Mouse (Mus musculus) ES-Bruce4 (cell line): ENCODE data around the gene Akr1b8. TPM values are rescaled to one million over a fixed set of nuclear protein-coding genes. Genes with fewer than 3 reads are reported as not detected.
"Not testable (repeated sequence)": the region's sequence is repeated elsewhere in the genome, so short reads cannot be mapped to it uniquely, and the experiment has no call there.

Source experiments
- H3K27ac ChIP-seq: 2 replicates; pipeline ENCODE4 v1.5.1; 2012; ENCODE audit warnings: low read length, inconsistent platforms; ENCODE audit not compliant: insufficient read depth
- H3K27me3 ChIP-seq: 2 replicates; pipeline ENCODE4 v1.6.1; 2012; ENCODE audit warnings: mild to moderate bottlenecking, low read length, inconsistent platforms; ENCODE audit not compliant: control insufficient read depth, poor library complexity, insufficient read depth, severe bottlenecking
- H3K36me3 ChIP-seq: 2 replicates; pipeline ENCODE4 v1.6.1; 2012; ENCODE audit warnings: inconsistent platforms, mild to moderate bottlenecking, low read length, moderate library complexity; ENCODE audit not compliant: control insufficient read depth, poor library complexity, insufficient read depth, severe bottlenecking
- H3K4me1 ChIP-seq: one replicate; pipeline ENCODE4 v1.8.1; 2011; ENCODE audit warnings: low read length; ENCODE audit not compliant: control insufficient read depth, insufficient read depth
- H3K4me3 ChIP-seq: 2 replicates; pipeline ENCODE4 v1.5.1; 2011; ENCODE audit warnings: low read depth, mild to moderate bottlenecking, low read length
- H3K9ac ChIP-seq: 2 replicates; pipeline ENCODE4 v1.6.1; 2012; ENCODE audit warnings: low read depth, mild to moderate bottlenecking, inconsistent platforms; ENCODE audit not compliant: poor library complexity, severe bottlenecking
- H3K9me3 ChIP-seq: replicated peaks from 2 replicates; pipeline ENCODE4 v1.6.1; 2012; ENCODE audit warnings: mild to moderate bottlenecking, low read length, inconsistent platforms; ENCODE audit not compliant: control insufficient read depth, poor library complexity, insufficient read depth, severe bottlenecking
- CTCF ChIP-seq: IDR thresholded peaks from one replicate; pipeline ENCODE4 v1.8.1; 2011; ENCODE audit warnings: low read depth, low read length
- EP300 ChIP-seq: IDR thresholded peaks from 2 replicates; pipeline ENCODE4 v1.6.1; 2011; ENCODE audit warnings: low read depth, low read length; ENCODE audit not compliant: insufficient read depth
- POLR2A ChIP-seq: IDR thresholded peaks from one replicate; pipeline ENCODE4 v1.8.1; 2011; ENCODE audit warnings: low read length; ENCODE audit not compliant: insufficient read depth
- polyA plus RNA-seq: library from polyadenylated mRNA; stranded (reverse); fragments of >200 nt; gene quantifications from 2 replicates; pipeline ENCODE4 v1.2.4, GENCODE M21; 2011; ENCODE audit warnings: low read depth; ENCODE audit not compliant: missing spikeins, insufficient read depth, insufficient read length

The Akr1b8 gene
- polyA plus RNA-seq, 1 experiment: 4.0 TPM

DNA sequence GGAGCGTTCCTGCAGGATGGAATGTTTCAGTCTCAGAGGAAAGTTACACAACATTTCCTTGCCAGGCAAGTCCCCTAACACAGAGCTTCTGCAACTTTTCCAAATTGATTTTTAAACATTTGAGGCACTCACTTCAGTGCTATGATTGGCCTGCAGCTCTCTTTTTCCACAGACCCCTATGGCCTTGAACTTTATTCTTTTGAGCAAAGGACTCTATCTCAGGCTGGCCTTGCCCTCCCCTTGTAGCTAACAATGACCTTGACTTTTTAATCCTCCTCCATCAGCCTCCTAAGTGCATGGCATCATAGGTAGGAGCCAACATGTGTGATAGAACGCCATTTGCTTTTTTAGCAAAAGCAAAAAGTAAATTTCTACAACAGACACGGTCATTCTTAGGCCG lies 52.8 kb downstream of the Akr1b8 start:
- H3K27me3 ChIP-seq: no peaks in the 10 kb centered on the region
- no peaks in the 10 kb centered on the region for H3K4me1 ChIP-seq
- H3K9me3 ChIP-seq: no peaks in the 10 kb centered on the region; the same call in 1 of the 2 replicates
- H3K9ac ChIP-seq: no peak overlapping the region
- TF ChIP-seq POLR2A (no peak), EP300 (no peak), CTCF (no peak)
- no peaks in the 10 kb centered on the region for H3K36me3 ChIP-seq
- H3K27ac ChIP-seq: no peak overlapping the region
- no peak overlapping the region for H3K4me3 ChIP-seq

DNA sequence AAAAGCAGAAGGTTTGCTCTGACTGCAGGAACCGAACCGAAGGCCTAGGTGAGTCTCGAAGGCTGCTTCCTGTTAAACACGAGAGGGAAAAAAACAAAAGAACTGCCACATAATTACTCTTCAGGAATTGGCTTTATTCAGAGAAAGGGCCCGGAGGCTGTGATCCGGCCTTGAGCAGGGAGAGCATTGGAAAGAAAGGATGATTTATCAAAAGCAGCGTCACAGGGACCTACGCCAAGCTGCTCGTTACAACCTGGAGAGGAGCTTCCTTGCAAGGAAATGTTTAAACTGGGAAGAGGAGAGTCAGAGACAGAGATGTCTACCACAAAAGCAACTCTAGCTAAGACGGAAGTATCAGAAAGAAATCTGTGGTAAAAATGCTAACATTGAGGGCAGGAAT lies 53.5 kb downstream of the Akr1b8 start:
- H3K36me3 ChIP-seq: no peaks in the 10 kb centered on the region
- no peak overlapping the region for H3K27ac ChIP-seq
- H3K4me3 ChIP-seq: no peak overlapping the region
- no peak for TF ChIP-seq EP300
- TF ChIP-seq CTCF: no peak
- no peak for TF ChIP-seq POLR2A
- H3K9me3 ChIP-seq: no peaks in the 10 kb centered on the region; the same call in 1 of the 2 replicates
- H3K4me1 ChIP-seq: no peaks in the 10 kb centered on the region
- H3K9ac ChIP-seq: no peak overlapping the region
- H3K27me3 ChIP-seq: no peaks in the 10 kb centered on the region

DNA sequence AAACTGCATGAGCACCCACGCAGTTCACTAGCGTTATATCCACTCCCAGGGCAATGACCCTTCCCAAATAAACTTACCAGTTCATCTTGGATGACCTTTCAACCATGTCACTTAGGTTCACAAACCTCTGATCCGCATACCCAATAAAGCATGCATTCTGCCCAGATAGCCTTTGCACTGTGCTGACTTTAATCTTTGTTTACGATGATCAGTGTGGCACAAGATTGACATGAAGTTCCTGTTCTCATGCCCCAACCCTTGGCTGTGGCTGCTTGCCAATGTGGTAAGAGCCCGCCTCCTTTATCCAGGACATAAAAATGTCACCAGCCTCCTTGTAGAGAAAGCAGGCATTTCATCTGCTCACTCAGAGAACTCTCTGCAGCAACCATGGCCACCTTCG lies 58.1 kb downstream of the Akr1b8 start, which contains the start of gene Akr1b7:
Gene Akr1b7 (plus strand): TSS at position 312 of the 400 bp plus-strand sequence.
- Histone ChIP-seq H3K36me3 (no peaks in the 10 kb centered on the region), H3K27ac (no peak within 1 kb of the TSS), H3K4me3 (no peak within 1 kb of the TSS)

DNA sequence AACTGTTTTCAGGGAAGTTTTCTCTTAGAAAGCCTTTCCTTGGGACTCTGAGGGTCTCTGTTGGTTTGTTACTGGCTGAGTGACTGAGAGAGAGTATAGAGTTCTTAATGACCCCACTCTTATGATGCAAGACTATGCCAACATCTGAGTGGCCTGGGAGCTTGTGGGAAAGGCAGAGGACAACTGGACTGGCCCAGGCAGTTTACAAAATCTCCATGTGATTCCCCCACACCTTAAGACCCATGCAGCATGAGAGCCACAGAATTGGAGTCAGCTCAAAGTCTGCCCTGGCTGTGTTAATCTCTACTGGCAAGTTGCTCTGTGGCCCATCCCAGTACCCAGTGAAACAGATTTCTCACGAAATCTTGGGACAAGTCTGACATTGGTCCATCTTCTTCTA lies 58.8 kb downstream of the Akr1b8 start:
- Histone ChIP-seq H3K36me3 (no peaks in the 10 kb centered on the region), H3K27me3 (no peaks in the 10 kb centered on the region), H3K27ac (no peak overlapping the region), H3K9me3 (no peaks in the 10 kb centered on the region), H3K4me3 (no peak overlapping the region), H3K4me1 (no peaks in the 10 kb centered on the region), H3K9ac (no peak overlapping the region)
- TF ChIP-seq POLR2A: no peak

More for the DNA sequence above, 58.1 kb downstream of the Akr1b8 start, which contains the start of gene Akr1b7:
- no peaks in the 10 kb centered on the region for H3K9me3 ChIP-seq
- TF ChIP-seq POLR2A: no peak
- no peak for TF ChIP-seq EP300
- no peak for TF ChIP-seq CTCF
- H3K9ac ChIP-seq: no peak within 1 kb of the TSS
- no peaks in the 10 kb centered on the region for H3K4me1 ChIP-seq
- no peaks in the 10 kb centered on the region for H3K27me3 ChIP-seq

GRCm38 (mm10) chr6:34413386-34413785 lies 59.5 kb downstream of the Akr1b8 start:
- H3K27me3 ChIP-seq, H3K9ac ChIP-seq, H3K36me3 ChIP-seq, H3K9me3 ChIP-seq, H3K4me1 ChIP-seq, H3K27ac ChIP-seq, H3K4me3 ChIP-seq: not testable (repeated sequence)

DNA sequence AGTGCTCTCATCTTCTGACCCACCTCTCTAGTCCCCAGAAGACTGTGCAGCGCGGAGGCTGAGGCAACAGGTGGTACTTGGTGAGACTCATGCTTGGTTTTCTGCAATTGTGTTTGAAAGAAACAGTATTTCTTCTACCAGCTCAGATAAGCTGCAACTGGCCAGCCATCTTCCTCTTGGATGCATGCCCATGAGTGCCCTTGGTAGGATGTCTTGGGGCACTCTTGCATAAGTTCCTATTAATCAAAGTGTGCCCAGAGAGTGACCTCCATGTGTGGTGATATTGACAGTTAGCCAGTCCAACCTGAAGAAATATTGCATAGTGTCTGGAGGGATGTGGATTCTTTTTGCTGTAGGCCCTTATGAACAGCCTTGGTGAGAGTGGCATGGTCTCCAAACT lies 62.6 kb downstream of the Akr1b8 start:
- no peaks in the 10 kb centered on the region for H3K9me3 ChIP-seq
- H3K9ac ChIP-seq: no peak overlapping the region
- H3K27me3 ChIP-seq: no peaks in the 10 kb centered on the region
- no peaks in the 10 kb centered on the region for H3K4me1 ChIP-seq
- no peak overlapping the region for H3K27ac ChIP-seq
- no peak overlapping the region for H3K4me3 ChIP-seq
- no peak for TF ChIP-seq CTCF
- no peak for TF ChIP-seq EP300
- no peak for TF ChIP-seq POLR2A
- no peaks in the 10 kb centered on the region for H3K36me3 ChIP-seq

Other genes starting within 250 kb of the Akr1b8 start
- 18.7 and 20.6 TPM in 2 replicates for gene Slc35b4, start 177.0 kb upstream of the Akr1b8 start, polyA plus RNA-seq
- 143 and 148 TPM in 2 replicates for gene Akr1b3, start 36.6 kb upstream of the Akr1b8 start, polyA plus RNA-seq
- 16.5 and 16.9 TPM in 2 replicates for gene Akr1b10, start 30.1 kb downstream of the Akr1b8 start, polyA plus RNA-seq
- 0.48 and 0.55 TPM in 2 replicates for gene Akr1b7, start 58.2 kb downstream of the Akr1b8 start, polyA plus RNA-seq
- 24.0 and 26.3 TPM in 2 replicates for gene Bpgm, start 122.1 kb downstream of the Akr1b8 start, polyA plus RNA-seq
- 392 and 403 TPM in 2 replicates for gene Cald1, start 244.4 kb downstream of the Akr1b8 start, polyA plus RNA-seq